10 mouse cellular contexts compared by ENCODE assay signal in genomic region chr17:34893072-34893824, GRCm38 (mm10). TPM values are rescaled to one million over a fixed set of nuclear protein-coding genes. Genes with fewer than 3 reads are reported as not detected.
DNase-seq lines count a peak whose midpoint lies in the region; ATAC-seq and TF ChIP-seq lines count a peak whose summit lies in the region.
"Had no signal": no experiment of that assay in that cellular context is flagged by ENCODE, and none has a peak within 500 bp of the region (broad histone marks: within the 10 kb centered on the region; RNA-seq: fewer than 3 reads in every experiment).

No protein-coding gene starts in this region.

- no peak for TF ChIP-seq RAD21 in MEL (IDR thresholded peaks at IDR 0.05; ENCODE audit: low read depth, low read length)

- no peaks in the 10 kb centered on the region for H3K9me3 ChIP-seq in heart, embryonic 13.5 days
- no peaks in the 10 kb centered on the region for H3K9me3 ChIP-seq in MEL (replicated peaks; ENCODE audit: insufficient read depth, low read length)
- peaks cover 4% of the 10 kb centered on the region; the same call in 1 of the 2 replicates for H3K9me3 ChIP-seq in hindbrain, embryonic 10.5 days
- H3K9me3 ChIP-seq: G1E had no signal

- no peak for TF ChIP-seq CTCF in MEL (IDR thresholded peaks at IDR 0.05 in 2 of 3, conservative IDR thresholded peaks at IDR 0.05 in 1 of 3; ENCODE audit: control insufficient read depth in 1 of 3, insufficient read depth in 1 of 3, low read depth in 2 of 3, low read length in 3 of 3, poor library complexity in 1 of 3, severe bottlenecking in 1 of 3)

- no peaks in the 10 kb centered on the region for H3K27me3 ChIP-seq in heart, embryonic 13.5 days (replicated peaks)
- H3K27me3 ChIP-seq in MEL (ENCODE audit: control insufficient read depth in 1 of 2, insufficient read depth in 2 of 2, low read length in 2 of 2): no peaks in the 10 kb centered on the region
- no peaks in the 10 kb centered on the region for H3K27me3 ChIP-seq in hindbrain, embryonic 10.5 days (ENCODE audit: insufficient read depth, poor library complexity, severe bottlenecking)

- H3K4me2 ChIP-seq in heart, embryonic 13.5 days: peak overlapping the region; percentile 93

- H3K27ac ChIP-seq in heart, embryonic 13.5 days (replicated peaks): peak overlapping the region; percentile 88
- H3K27ac ChIP-seq in MEL (ENCODE audit: control insufficient read depth, low read depth, low read length): peak overlapping the region; percentile 12; the same call in 1 of the 2 replicates
- peak overlapping the region; percentile 99 for H3K27ac ChIP-seq in hindbrain, embryonic 10.5 days
- H3K27ac ChIP-seq in macrophage: peak overlapping the region; percentile 54

- TF ChIP-seq POLR2A in MEL (IDR thresholded peaks at IDR 0.05; ENCODE audit: control insufficient read depth in 1 of 2, insufficient read depth in 1 of 2, low read depth in 1 of 2, low read length in 2 of 2, poor library complexity in 1 of 2): no peak

- H3K9ac ChIP-seq in heart, embryonic 13.5 days: peak overlapping the region; percentile 80
- peak overlapping the region; percentile 63; the same call in 1 of the 2 replicates for H3K9ac ChIP-seq in MEL (ENCODE audit: control insufficient read depth, low read depth, low read length, poor library complexity, severe bottlenecking)

- H3K36me3 ChIP-seq in heart, embryonic 13.5 days: peaks cover 9% of the 10 kb centered on the region
- H3K36me3 ChIP-seq in MEL (ENCODE audit: control insufficient read depth in 1 of 2, insufficient read depth in 2 of 2, low read length in 2 of 2) (peaks cover 0 to 11% of the 10 kb centered on the region in 2 experiments; a peak in 2 of 4 replicates), macrophage (ENCODE audit: inconsistent target) (no peaks in the 10 kb centered on the region)
- H3K36me3 ChIP-seq in hindbrain, embryonic 10.5 days: peaks cover 19% of the 10 kb centered on the region

- intact Hi-C loops in heart, postnatal 10 days (cut with DNase I): loop anchor here (2.0 kb wide), 1 partner anchor 36 kb away; no protein-coding TSS in a partner anchor

- TF ChIP-seq EP300 in MEL (IDR thresholded peaks at IDR 0.05; ENCODE audit: low read depth in 1 of 2, low read length in 2 of 2): no peak

- DNase-seq in heart, postnatal 10 days: no peak
- DNase-seq in MEL (ENCODE audit: low read depth, low spot score): no peak
- no peak for DNase-seq in hindbrain, embryonic 10.5 days (ENCODE audit: low spot score)
- DNase-seq in B cell, adult 2 months: no peak
- DNase-seq in yolk sac, embryonic 10.5 days (ENCODE audit: low spot score): no peak

- 73% methylated on average over 12 of the region's 12 CpGs for WGBS in heart, embryonic 13.5 days
- WGBS in hindbrain, embryonic 10.5 days: 80% methylated on average over 12 of the region's 12 CpGs
- WGBS in macrophage (ENCODE audit: missing documents): 91% methylated on average over 12 of the region's 12 CpGs

- no peak for ATAC-seq in heart, embryonic 13.5 days (ENCODE audit: extremely low read depth, insufficient number of reproducible peaks, low FRiP score, low TSS enrichment)
- no peak for ATAC-seq in inflammation-experienced regulatory T-cells, adult 6 months

- H3K4me1 ChIP-seq in heart, embryonic 13.5 days: peaks cover 38% of the 10 kb centered on the region
- peaks cover 0 to 12% of the 10 kb centered on the region in 2 experiments; a peak in 2 of 4 replicates for H3K4me1 ChIP-seq in MEL (ENCODE audit: control insufficient read depth in 1 of 2, insufficient read depth in 2 of 2, low read length in 2 of 2)
- peaks cover 49% of the 10 kb centered on the region for H3K4me1 ChIP-seq in hindbrain, embryonic 10.5 days (replicated peaks)

- H3K4me3 ChIP-seq in heart, embryonic 13.5 days: peak overlapping the region; percentile 93
- H3K4me3 ChIP-seq in MEL (ENCODE audit: control insufficient read depth in 1 of 2, insufficient read depth in 1 of 2, low read depth in 2 of 2, low read length in 2 of 2) (no peak overlapping the region; a peak in 1 of 4 replicates), macrophage (ENCODE audit: inconsistent target) (peak overlapping the region; percentile 14; the same call in 1 of the 2 replicates)
- peak overlapping the region; percentile 99 for H3K4me3 ChIP-seq in hindbrain, embryonic 10.5 days

- H3K79me2 ChIP-seq in MEL (ENCODE audit: control insufficient read depth, insufficient read depth, low read length, poor library complexity): peaks cover 18% of the 10 kb centered on the region
- H3K79me2 ChIP-seq in macrophage (ENCODE audit: inconsistent target): no peaks in the 10 kb centered on the region

RNA-seq across cellular contexts. Expression of gene C2, which starts 4.8 kb away (rescaled TPM):
- polyA plus RNA-seq in heart, embryonic 13.5 days (2015; fragmentation: Nextera tagmentation; extraction: Ambion mirVana): 0.84 and 1.9 TPM in 2 replicates
- 1 to 10 TPM; 3.1 to 5.6 TPM for total RNA-seq in heart, postnatal 10 days (2021)
- 1.6 and 2.2 TPM in 2 replicates for total RNA-seq in MEL (2012; rRNA removed)
- 1 to 10 TPM in 1 of 2 experiments, not detected in 1; 9.4 TPM for polyA plus RNA-seq in MEL (2012; ENCODE audit: insufficient read depth in 1 of 2, insufficient read length in 2 of 2, low read depth in 1 of 2, low replicate concordance in 2 of 2, missing spikeins in 1 of 2)
- 0.58 and 1.0 TPM in 2 replicates for polyA plus RNA-seq in hindbrain, embryonic 10.5 days (2016; fragmentation: Nextera tagmentation; extraction: Ambion mirVana)
- 1 to 10 TPM in 15 of 26 experiments, under 1 TPM in 4, not detected in 7; 0.47 to 4.5 (median 2.3) TPM for total RNA-seq in macrophage (2018; cell fraction: chromatin; rRNA removed)
- total RNA-seq in macrophage (2018; cell fraction: cytosol; rRNA removed): 1 to 10 TPM in 15 of 26 experiments, under 1 TPM in 11; 0.43 to 2.4 (median 1.1) TPM
- 1 to 10 TPM in 17 of 26 experiments, under 1 TPM in 7, not detected in 2; 0.38 to 3.6 (median 1.5) TPM for total RNA-seq in macrophage (2018; cell fraction: nucleus; rRNA removed)
- 0.63 to 0.95 TPM (median 0.86 TPM) in 3 replicates for polyA plus RNA-seq in macrophage (2018)
- 1 to 10 TPM in 1 of 3 experiments, not detected in 2; 1.4 TPM for polyA plus RNA-seq in inflammation-experienced regulatory T-cells, adult 6 months (2017; shearing (Covaris generic))

RNA-seq across cellular contexts. Expression of gene Ehmt2, which starts 5.0 kb away (rescaled TPM):
- polyA plus RNA-seq in heart, embryonic 13.5 days (2015; fragmentation: Nextera tagmentation; extraction: Ambion mirVana): 38.8 and 42.4 TPM in 2 replicates
- 10 to 100 TPM; 52.4 to 58.2 TPM for total RNA-seq in heart, postnatal 10 days (2021)
- total RNA-seq in MEL (2012; rRNA removed): 66.6 and 67.4 TPM in 2 replicates
- polyA plus RNA-seq in MEL (2012; ENCODE audit: insufficient read depth in 1 of 2, insufficient read length in 2 of 2, low read depth in 1 of 2, low replicate concordance in 2 of 2, missing spikeins in 1 of 2): 100 to 1,000 TPM in 1 of 2 experiments, not detected in 1; 113 TPM
- 98.2 and 100 TPM in 2 replicates for polyA plus RNA-seq in hindbrain, embryonic 10.5 days (2016; fragmentation: Nextera tagmentation; extraction: Ambion mirVana)
- total RNA-seq in macrophage (2018; cell fraction: chromatin; rRNA removed): 100 to 1,000 TPM; 163 to 755 (median 449) TPM
- total RNA-seq in macrophage (2018; cell fraction: cytosol; rRNA removed): 100 to 1,000 TPM in 12 of 26 experiments, 10 to 100 TPM in 14; 65.9 to 135 (median 97.1) TPM
- 100 to 1,000 TPM; 118 to 294 (median 219) TPM for total RNA-seq in macrophage (2018; cell fraction: nucleus; rRNA removed)
- polyA plus RNA-seq in macrophage (2018): 59.6 to 100 TPM (median 69.3 TPM) in 3 replicates
- 10 to 100 TPM; 27.1 to 32.6 (median 29.4) TPM for polyA plus RNA-seq in inflammation-experienced regulatory T-cells, adult 6 months (2017; shearing (Covaris generic))

RNA-seq across cellular contexts. Expression of gene Gm20547, which starts 11.4 kb away (rescaled TPM):
- not detected in 2 replicates for polyA plus RNA-seq in heart, embryonic 13.5 days (2015; fragmentation: Nextera tagmentation; extraction: Ambion mirVana)
- not detected for total RNA-seq in heart, postnatal 10 days (2021)
- not detected in 2 replicates for total RNA-seq in MEL (2012; rRNA removed)
- polyA plus RNA-seq in MEL (2012; ENCODE audit: insufficient read depth in 1 of 2, insufficient read length in 2 of 2, low read depth in 1 of 2, low replicate concordance in 2 of 2, missing spikeins in 1 of 2) (under 1 TPM in 1 of 2 experiments, not detected in 1; 0.03 TPM), macrophage (2018) (not detected in 3 replicates)
- 0.14 TPM in 1 of 2 replicates, not detected in the other for polyA plus RNA-seq in hindbrain, embryonic 10.5 days (2016; fragmentation: Nextera tagmentation; extraction: Ambion mirVana)
- total RNA-seq in macrophage (2018; cell fraction: chromatin; rRNA removed): under 1 TPM in 10 of 26 experiments, not detected in 16; 0.30 to 0.89 (median 0.43) TPM
- total RNA-seq in macrophage (2018; cell fraction: cytosol; rRNA removed): under 1 TPM in 4 of 26 experiments, not detected in 22; 0.04 to 0.18 (median 0.12) TPM
- total RNA-seq in macrophage (2018; cell fraction: nucleus; rRNA removed): under 1 TPM in 1 of 26 experiments, not detected in 25; 0.48 TPM
- polyA plus RNA-seq in inflammation-experienced regulatory T-cells, adult 6 months (2017; shearing (Covaris generic)): under 1 TPM in 1 of 3 experiments, not detected in 2; 0.26 TPM
- total RNA-seq: G1E had no signal
- polyA plus RNA-seq: G1E; lung, postnatal 0 days had no signal

RNA-seq across cellular contexts. Expression of gene Zbtb12, which starts 14.0 kb away (rescaled TPM):
- 1.5 and 2.0 TPM in 2 replicates for polyA plus RNA-seq in heart, embryonic 13.5 days (2015; fragmentation: Nextera tagmentation; extraction: Ambion mirVana)
- total RNA-seq in heart, postnatal 10 days (2021): 1 to 10 TPM; 5.5 to 9.3 TPM
- 6.6 and 7.6 TPM in 2 replicates for total RNA-seq in MEL (2012; rRNA removed)
- polyA plus RNA-seq in MEL (2012; ENCODE audit: insufficient read depth in 1 of 2, insufficient read length in 2 of 2, low read depth in 1 of 2, low replicate concordance in 2 of 2, missing spikeins in 1 of 2) (10 to 100 TPM in 1 of 2 experiments, not detected in 1; 24.3 TPM), macrophage (2018) (5.4 to 6.2 TPM (median 5.5 TPM) in 3 replicates)
- polyA plus RNA-seq in hindbrain, embryonic 10.5 days (2016; fragmentation: Nextera tagmentation; extraction: Ambion mirVana): 5.2 and 5.6 TPM in 2 replicates
- total RNA-seq in macrophage (2018; cell fraction: chromatin; rRNA removed): 1 to 10 TPM in 18 of 26 experiments, under 1 TPM in 3, not detected in 5; 0.55 to 7.8 (median 2.0) TPM
- 1 to 10 TPM in 25 of 26 experiments, under 1 TPM in 1; 0.99 to 8.5 (median 5.8) TPM for total RNA-seq in macrophage (2018; cell fraction: cytosol; rRNA removed)
- total RNA-seq in macrophage (2018; cell fraction: nucleus; rRNA removed): 1 to 10 TPM in 23 of 26 experiments, under 1 TPM in 3; 0.54 to 9.1 (median 3.3) TPM
- not detected for polyA plus RNA-seq in inflammation-experienced regulatory T-cells, adult 6 months (2017; shearing (Covaris generic))

RNA-seq across cellular contexts. Expression of gene Slc44a4, which starts 21.0 kb away (rescaled TPM):
- polyA plus RNA-seq in heart, embryonic 13.5 days (2015; fragmentation: Nextera tagmentation; extraction: Ambion mirVana): 0.15 TPM in 1 of 2 replicates, not detected in the other
- not detected for total RNA-seq in heart, postnatal 10 days (2021)
- total RNA-seq in MEL (2012; rRNA removed): 0.12 TPM in 1 of 2 replicates, not detected in the other
- under 1 TPM in 1 of 2 experiments, not detected in 1; 0.06 TPM for polyA plus RNA-seq in MEL (2012; ENCODE audit: insufficient read depth in 1 of 2, insufficient read length in 2 of 2, low read depth in 1 of 2, low replicate concordance in 2 of 2, missing spikeins in 1 of 2)
- 0.41 TPM in 1 of 2 replicates, not detected in the other for polyA plus RNA-seq in hindbrain, embryonic 10.5 days (2016; fragmentation: Nextera tagmentation; extraction: Ambion mirVana)
- total RNA-seq in macrophage (2018; cell fraction: chromatin; rRNA removed): not detected
- total RNA-seq in macrophage (2018; cell fraction: cytosol; rRNA removed): not detected
- not detected for total RNA-seq in macrophage (2018; cell fraction: nucleus; rRNA removed)
- not detected in 3 replicates for polyA plus RNA-seq in macrophage (2018)
- not detected for polyA plus RNA-seq in inflammation-experienced regulatory T-cells, adult 6 months (2017; shearing (Covaris generic))
- total RNA-seq: G1E had no signal
- polyA plus RNA-seq: G1E had no signal

Comparison
In these comparisons a context has a peak if more than half of its experiments do, and no peak if none do; other contexts are left out.
1. H3K27ac ChIP-seq: peak in every context shown above with its lines; median percentile 99 in hindbrain, embryonic 10.5 days; 88 in heart, embryonic 13.5 days; 54 in macrophage; 12 in MEL.
2. H3K4me3 ChIP-seq: peak in heart, embryonic 13.5 days (single experiment), hindbrain, embryonic 10.5 days (single experiment) and macrophage (single experiment); none in MEL (0 of 2).